Mouse (Mus musculus) layer of hippocampus, adult 2 months (tissue): ENCODE results near the gene Hypk. TPM values are rescaled to one million over a fixed set of nuclear protein-coding genes. Genes with fewer than 3 reads are reported as not detected.
"Not testable (repeated sequence)": the region's sequence is repeated elsewhere in the genome, so short reads cannot be mapped to it uniquely, and the experiment has no call there.

Experiments
- DNase-seq, 2 experiments: peaks; one replicate each; pipeline ENCODE4 v3.0.0; 2022; ENCODE audit warnings: low spot score in 2 of 2
- H3K27ac ChIP-seq: fragments of 200-600 bp; 2 replicates; pipeline ENCODE4 v1.8.1; 2022
- H3K4me3 ChIP-seq: fragments of 200-600 bp; 2 replicates; pipeline ENCODE4 v1.8.1; 2022; ENCODE audit warnings: mild to moderate bottlenecking
- CTCF ChIP-seq: fragments of 200-600 bp; conservative IDR thresholded peaks from 2 replicates; pipeline ENCODE4 v1.8.1; 2022; ENCODE audit warnings: antibody characterized with exemption, mild to moderate bottlenecking, moderate library complexity
- total RNA-seq, 2 experiments: library from RNA; stranded (reverse); gene quantifications; 2 replicates each; pipeline ENCODE4 v1.2.3; 2021

The Hypk gene
- total RNA-seq, 2 experiments from 2014 or later = 17.6 to 18.2 TPM

DNA sequence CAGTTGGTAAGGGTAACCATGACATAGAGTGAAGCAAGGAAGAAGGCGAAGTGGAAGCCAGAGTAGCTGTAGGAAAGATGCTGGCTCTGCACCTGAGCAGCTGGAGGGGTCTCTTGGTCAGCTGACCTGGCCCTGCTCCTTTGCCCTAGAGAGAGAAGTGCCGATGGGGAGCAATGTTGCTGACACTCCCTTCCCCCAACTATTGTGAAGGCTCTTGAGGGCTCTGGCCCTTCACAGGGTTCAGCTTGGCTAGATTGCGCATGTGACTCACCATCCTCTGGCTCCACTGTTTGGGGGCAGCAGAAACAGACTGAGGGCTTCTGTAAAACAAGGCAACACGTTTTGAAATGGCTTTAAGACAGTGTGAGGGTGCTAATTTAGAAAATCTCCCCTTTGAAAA, 729 bp upstream of the Hypk start:
- no peak overlapping the region for H3K4me3 ChIP-seq
- no peak for TF ChIP-seq CTCF
- DNase-seq = no peak
- no peak overlapping the region for H3K27ac ChIP-seq

DNA sequence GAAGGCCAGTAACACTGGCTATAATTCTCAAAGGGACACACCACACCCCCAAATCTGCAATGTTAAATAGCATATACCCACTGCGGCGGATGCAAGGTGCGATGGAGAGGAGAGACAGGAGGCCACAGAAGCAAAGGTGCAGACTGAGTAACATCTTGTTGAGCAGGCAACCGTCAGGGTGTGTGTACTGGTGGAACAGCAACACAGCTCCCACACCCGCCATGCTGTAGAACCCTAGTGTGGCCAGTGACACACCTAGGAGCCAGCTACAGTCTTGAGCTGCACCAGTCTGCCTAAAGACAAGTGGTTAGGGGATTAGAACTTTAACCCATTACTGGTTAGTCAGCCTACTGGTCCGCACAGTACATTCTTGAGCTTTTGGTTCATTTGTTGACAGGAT, 827 bp downstream of the Hypk start:
- H3K4me3 ChIP-seq = no peak overlapping the region
- H3K27ac ChIP-seq = no peak overlapping the region
- TF ChIP-seq CTCF = no peak
- DNase-seq = no peak

DNA sequence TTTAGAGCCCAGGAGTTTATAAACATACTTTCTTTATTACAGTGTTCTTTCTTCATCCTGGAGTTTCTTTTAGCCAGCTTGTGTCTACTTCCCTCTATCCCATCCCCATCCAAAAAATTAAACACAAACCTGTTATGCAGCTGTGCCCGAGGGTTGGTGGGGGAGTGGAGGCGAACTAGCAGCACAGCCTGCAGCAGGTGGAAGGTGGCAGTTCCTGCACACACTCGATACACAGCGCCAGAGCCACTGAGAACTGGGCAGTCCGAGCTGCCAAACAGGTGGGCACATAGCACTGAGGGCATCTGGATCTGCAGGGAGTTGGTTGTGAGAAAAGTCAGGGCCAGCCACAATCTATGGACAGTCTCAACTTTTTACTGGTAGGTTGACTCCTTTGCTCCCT, 2.4 kb downstream of the Hypk start:
- no peak for TF ChIP-seq CTCF
- no peak overlapping the region for H3K27ac ChIP-seq
- no peak overlapping the region for H3K4me3 ChIP-seq
- no peak for DNase-seq

DNA sequence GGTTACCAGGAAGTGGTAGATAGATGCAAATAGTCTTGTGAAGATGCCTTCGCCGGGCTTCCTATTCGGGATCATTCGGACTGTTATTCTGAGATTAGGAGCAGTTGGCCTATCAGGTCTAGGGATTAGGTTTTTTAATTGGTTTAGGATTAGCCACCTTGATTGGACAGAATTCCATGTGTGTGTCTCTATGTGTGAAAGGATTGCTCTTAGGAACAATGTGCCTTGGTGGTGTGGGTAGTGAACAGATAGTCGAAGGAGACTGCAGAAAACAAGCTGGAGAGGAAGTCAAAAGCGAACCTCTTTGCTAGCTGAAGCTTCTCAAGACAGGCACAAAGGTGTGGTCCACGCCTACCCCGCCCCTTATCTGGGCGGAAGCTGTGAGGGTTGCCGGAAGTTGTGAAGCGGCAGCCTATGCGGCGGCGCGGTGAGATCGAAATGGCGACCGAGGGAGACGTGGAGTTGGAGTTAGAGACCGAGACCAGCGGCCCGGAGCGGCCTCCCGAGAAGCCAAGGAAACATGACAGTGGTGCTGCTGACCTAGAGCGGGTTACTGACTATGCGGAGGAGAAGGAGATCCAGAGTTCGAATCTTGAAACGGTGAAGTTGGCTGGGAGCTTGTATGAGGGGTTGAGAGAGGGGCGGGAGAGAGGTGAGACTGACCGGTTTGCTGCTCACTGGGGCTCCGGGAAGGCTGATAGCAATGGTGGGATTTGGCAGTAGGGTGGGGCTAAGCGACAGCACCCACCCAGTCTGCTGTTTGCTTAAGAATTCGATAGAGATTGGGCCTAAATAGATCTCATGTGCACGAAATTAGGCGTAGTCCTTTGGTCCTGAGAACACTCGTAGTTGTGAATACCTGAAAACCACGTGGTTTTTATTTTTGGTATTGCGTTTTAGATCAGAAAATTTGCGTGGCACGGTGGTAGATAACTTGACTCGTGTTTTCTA, 3.9 kb downstream of the Hypk start, which contains the start of gene Serinc4:
Gene Serinc4 (minus strand): TSS at position 90 of the 951 bp plus-strand sequence.
- TF ChIP-seq CTCF = no peak
- peak; percentile 80 to 83 for DNase-seq
- H3K27ac ChIP-seq = peak within 1 kb of the TSS; percentile 83
- H3K4me3 ChIP-seq = peak within 1 kb of the TSS; percentile 87

DNA sequence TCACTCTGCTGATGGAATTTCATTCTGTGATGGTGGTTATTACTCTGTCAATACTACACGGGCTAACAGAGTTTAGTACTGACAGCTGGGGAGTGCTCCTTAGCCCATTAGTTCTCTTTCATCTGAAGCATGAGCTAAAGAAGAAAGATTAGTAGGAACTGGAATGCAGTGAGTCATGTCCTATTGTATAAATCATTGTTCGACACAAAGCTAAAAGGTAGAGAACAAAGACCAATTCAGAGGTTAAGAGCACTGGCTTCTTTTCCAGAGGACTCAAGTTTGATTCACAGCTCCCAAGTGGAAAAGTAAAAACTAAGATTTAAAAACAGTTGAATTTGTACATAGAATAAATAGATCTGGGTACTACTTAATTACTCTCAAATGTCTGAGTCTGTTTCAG, 7.0 kb downstream of the Hypk start:
- no peak overlapping the region for H3K27ac ChIP-seq
- H3K4me3 ChIP-seq = no peak overlapping the region
- no peak for DNase-seq
- no peak for TF ChIP-seq CTCF

DNA sequence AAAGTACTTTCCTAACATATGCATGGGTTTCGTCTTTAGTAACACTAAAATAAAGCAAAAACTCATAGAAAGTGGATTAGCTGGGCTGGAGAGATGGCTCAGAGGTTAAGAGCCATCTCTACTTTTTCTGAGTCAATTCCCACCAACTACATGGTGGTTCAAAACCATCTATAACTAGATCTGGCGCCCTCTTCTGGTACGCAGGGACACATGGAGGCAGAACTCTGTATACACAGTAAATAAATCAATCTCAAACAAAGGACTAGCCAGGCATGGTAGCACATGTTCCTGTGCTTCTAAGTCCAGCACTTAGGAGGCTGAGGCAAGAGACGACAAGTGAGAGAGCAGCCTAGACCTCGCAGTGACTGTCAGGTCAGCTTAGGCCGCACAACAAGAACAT, 15.9 kb downstream of the Hypk start:
- not testable (repeated sequence) for DNase-seq

DNA sequence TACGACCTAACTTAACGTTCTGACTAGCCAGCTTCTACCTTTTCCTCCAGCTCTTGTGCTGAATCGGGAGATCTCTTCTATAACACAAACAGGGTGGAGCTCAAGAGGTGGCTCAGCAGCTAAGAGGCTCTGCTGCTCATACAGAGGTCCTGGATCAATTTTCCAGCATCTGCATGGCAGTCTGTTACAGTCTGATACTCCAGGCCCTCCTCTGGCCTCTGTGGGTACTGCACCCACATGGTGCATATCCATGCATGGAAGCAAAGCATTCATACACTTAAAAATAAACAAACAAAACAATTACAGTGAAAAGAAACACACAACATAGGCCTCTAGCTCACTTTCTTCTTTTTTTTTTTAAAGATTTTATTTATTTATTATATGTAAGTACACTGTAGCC, 19.7 kb downstream of the Hypk start:
- peak overlapping the region; percentile 70 for H3K4me3 ChIP-seq
- TF ChIP-seq CTCF = peak; percentile 40; the same call in 1 of the 2 replicates
- not testable (repeated sequence) for DNase-seq, H3K27ac ChIP-seq

More for the DNA sequence above, 15.9 kb downstream of the Hypk start:
- H3K4me3 ChIP-seq, H3K27ac ChIP-seq: not testable (repeated sequence)

DNA sequence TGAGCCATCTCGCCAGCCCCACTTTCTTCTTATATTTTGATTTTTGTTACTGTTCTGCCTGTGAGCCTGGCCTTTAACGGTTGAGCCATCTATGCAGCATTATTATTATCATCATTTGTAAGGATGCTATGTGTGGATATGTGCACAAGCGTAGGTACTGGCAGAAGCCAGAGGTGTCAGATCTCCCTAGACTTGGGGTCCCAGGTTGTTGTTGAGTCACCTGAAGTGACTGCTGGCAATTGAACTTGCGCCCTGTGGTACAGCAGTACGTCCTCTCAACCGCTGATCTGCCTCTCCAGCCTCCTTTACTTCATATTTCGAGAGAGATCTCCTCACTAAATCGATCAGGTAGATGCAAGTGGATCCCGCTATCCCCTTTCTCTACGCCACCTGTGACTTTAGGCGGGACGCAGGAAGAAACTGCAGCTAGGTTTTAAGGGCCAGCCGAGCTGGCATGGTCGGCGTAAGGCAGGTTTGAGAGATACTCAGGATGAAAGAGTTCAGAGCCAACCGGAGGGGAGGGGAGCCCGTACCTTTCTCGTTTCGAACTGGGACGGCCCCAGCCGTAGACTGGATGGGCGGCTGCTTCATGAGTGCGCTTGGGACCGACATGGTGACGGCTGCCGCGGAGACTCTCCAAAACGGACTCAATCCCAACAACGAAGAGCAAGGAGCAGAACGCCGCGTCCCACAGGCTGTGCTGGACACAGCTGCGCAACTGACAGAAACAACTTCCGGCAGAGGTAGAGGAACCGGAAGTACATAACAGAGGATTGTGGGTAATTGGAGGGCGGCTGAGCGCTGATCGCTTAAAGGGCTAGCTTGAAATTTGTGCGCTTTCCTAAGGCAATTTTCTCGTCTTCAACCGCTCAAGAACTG, 20.4 kb downstream of the Hypk start, which contains the start of gene Mfap1b:
Gene Mfap1b (minus strand): TSS at position 767 of the 879 bp plus-strand sequence.
- DNase-seq = peak; percentile 79 to 90
- peak within 1 kb of the TSS; percentile 70 for H3K4me3 ChIP-seq
- peak within 1 kb of the TSS; percentile 80 for H3K27ac ChIP-seq

DNA sequence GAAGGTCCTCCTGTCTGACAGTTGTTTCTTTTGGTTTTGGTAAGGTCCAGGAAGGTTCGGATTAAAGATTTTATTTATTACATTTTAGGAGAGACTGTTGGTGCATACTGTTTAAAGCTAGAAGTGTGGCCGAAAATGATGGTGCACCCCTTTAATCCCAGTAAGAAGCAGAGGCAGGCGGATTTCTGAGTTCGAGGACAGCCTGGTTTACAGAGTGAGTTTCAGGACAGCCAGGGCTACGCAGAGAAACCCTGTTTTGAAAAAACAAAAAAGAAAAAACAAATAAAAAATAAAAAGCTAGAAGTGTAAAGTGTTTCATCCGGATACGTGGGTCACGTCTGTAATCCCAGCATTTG, 21.1 kb downstream of the Hypk start:
- H3K27ac ChIP-seq = peak overlapping the region; percentile 80
- TF ChIP-seq CTCF = peak; percentile 29; the same call in 1 of the 2 replicates
- DNase-seq = no peak

DNA sequence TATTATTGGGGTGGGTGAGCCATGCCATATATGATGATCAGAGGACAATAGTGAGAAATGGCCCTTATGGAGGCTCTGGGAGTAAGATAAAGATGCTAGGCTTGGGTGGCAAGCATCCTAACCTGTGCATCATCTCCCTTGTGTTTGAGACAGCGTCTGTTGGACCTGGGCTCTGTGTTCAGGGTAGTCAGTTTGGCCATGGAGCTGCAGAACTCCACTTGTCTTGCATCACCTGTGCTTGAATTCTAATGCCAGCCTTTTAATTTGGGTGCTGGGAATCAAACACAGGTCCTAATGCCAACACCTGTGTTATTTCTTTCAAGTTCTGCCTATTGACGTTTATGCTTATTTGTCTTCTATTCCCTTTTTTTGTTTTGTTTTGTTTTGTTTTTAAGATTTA, 22.2 kb downstream of the Hypk start:
- not testable (repeated sequence) for DNase-seq

More for the DNA sequence above, 21.1 kb downstream of the Hypk start:
- peak overlapping the region; percentile 70 for H3K4me3 ChIP-seq

DNA sequence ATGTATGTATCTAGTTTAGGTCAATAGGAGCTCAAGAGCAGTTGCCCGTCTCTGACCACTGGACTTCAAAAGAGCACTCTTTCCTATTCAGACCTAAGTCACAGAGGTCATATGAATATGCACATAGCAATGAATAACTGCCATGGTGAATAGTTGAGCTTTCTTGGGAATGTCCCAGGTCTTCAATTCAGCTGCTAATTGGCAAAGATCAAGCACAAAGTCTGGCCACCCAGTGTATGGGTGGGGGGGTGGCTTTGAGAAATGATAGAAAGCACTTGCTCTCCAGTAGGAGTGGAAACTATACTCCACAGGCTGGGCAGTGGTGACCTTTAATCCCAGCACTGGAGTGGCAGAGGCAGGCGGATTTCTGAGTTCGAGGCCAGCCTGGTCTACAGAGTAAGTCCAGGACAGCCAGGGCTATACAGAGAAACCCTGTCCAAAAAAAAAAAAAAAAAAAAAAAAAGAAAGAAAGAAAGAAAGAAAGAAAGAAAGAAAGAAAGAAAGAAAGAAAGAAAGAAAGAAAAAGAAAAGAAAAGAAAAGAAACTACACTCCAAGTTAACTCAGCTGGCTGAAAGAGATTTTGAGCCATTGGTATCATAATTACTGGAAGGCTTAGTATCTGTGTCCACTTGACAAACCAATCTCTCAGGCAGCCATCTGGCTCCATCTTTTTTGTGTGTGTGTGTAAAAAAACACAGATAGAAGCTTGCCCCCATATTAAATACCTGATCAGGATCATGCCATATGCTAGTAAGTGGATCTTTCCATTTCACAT, 24.6 kb downstream of the Hypk start:
- no peak overlapping the region for H3K4me3 ChIP-seq
- no peak overlapping the region for H3K27ac ChIP-seq
- TF ChIP-seq CTCF = no peak
- no peak for DNase-seq

More for the DNA sequence above, 22.2 kb downstream of the Hypk start:
- not testable (repeated sequence) for H3K27ac ChIP-seq, H3K4me3 ChIP-seq

DNA sequence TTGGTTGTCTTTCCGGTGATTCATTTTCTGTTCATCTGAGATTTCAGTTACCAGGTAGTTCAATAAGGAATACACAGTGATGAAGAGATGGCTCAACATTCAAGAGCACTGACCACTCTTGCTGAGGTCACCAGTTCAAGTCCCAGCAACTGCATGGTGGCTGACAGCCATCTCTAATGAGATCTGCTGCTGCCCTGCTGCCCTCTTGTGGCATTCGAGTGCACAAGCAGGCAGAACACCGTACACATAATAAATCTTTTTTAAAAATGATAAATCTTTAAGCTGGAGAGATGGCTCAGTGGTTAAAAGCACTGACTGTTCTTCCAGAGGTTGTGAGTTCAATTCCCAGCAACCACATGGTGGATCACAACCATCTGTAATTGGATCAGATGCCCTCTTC, 27.4 kb downstream of the Hypk start:
- Histone ChIP-seq H3K27ac (no peak overlapping the region), H3K4me3 (no peak overlapping the region)
- DNase-seq = no peak
- peak; percentile 72 for TF ChIP-seq CTCF

DNA sequence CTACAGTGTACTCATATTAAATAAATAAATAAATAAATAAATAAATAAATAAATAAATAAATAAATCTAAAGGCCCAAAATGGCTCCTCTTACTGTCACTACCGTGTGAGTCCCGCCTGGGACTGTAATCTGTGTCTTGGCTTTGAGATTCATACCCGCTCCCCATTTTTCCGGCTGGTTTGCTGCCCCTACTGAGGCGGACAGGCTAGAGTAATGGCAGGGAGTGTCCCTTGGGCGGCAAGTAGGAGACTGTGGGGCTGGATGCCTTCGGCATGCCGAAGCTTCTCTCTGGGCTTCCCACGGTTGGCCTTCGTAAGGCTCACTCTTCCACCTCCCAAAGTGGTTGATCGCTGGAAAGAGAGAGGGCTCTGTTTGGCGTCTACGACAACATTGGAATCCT, 27.8 kb downstream of the Hypk start:
- not testable (repeated sequence) for H3K4me3 ChIP-seq, H3K27ac ChIP-seq, DNase-seq
